Mouse (Mus musculus) liver, adult 2 months (tissue): ENCODE data around the gene Cog7. TPM values are rescaled to one million over a fixed set of nuclear protein-coding genes. Genes with fewer than 3 reads are reported as not detected.

ENCODE experiments used
- DNase-seq: peaks from one replicate; pipeline ENCODE4 v3.0.0-alpha.2; 2011; ENCODE audit warnings: low read depth, low spot score; ENCODE audit errors: extremely low read depth
- H3K27ac ChIP-seq: fragments of 200-500 bp; replicated peaks from 2 replicates; pipeline ENCODE4 v1.5.1; 2012; ENCODE audit warnings: low read depth, mild to moderate bottlenecking, control low read depth, inconsistent platforms, low read length; ENCODE audit not compliant: insufficient read depth
- H3K27me3 ChIP-seq: fragments of 200-500 bp; 2 replicates; pipeline ENCODE4 v1.6.1; 2012; ENCODE audit warnings: mild to moderate bottlenecking, moderate library complexity, low read length, inconsistent platforms; ENCODE audit not compliant: control insufficient read depth, insufficient read depth
- H3K36me3 ChIP-seq: fragments of 200-500 bp; 2 replicates; pipeline ENCODE4 v1.6.1; 2012; ENCODE audit warnings: low read length, inconsistent platforms; ENCODE audit not compliant: control insufficient read depth, insufficient read depth
- H3K4me1 ChIP-seq: fragments of 200-500 bp; 2 replicates; pipeline ENCODE4 v1.6.1; 2011; ENCODE audit warnings: low read length; ENCODE audit not compliant: control insufficient read depth, insufficient read depth
- H3K4me3 ChIP-seq: fragments of 200-500 bp; 2 replicates; pipeline ENCODE4 v1.5.1; 2011; ENCODE audit warnings: low read depth, mild to moderate bottlenecking, control low read depth, low read length, moderate library complexity; ENCODE audit not compliant: insufficient read depth
- H3K79me2 ChIP-seq: fragments of 200-500 bp; 2 replicates; pipeline ENCODE4 v1.6.1; 2012; ENCODE audit warnings: inconsistent platforms, mild to moderate bottlenecking, low read length, moderate library complexity; ENCODE audit not compliant: control insufficient read depth, insufficient read depth
- H3K9ac ChIP-seq: fragments of 200-500 bp; 2 replicates; pipeline ENCODE4 v1.6.1; 2012; ENCODE audit warnings: low read depth, mild to moderate bottlenecking, control low read depth, inconsistent platforms, low read length
- CTCF ChIP-seq: fragments of 200-500 bp; IDR thresholded peaks from 2 replicates; pipeline ENCODE4 v1.5.1; 2011; ENCODE audit warnings: low read depth, low read length, control low read depth
- POLR2A ChIP-seq: fragments of 200-500 bp; IDR thresholded peaks from 2 replicates; pipeline ENCODE4 v1.6.1; 2011; ENCODE audit warnings: low read length, control low read depth; ENCODE audit not compliant: insufficient read depth; ENCODE audit errors: extremely low read depth
- WGBS: fragments of 180-500 bp; shearing (Covaris S2); methylation state at CpG from one replicate; pipeline ENCODE4 v1.1.7; 2018; 5-methylcytosine and 5-hydroxymethylcytosine counted together
- polyA plus RNA-seq: library from polyadenylated mRNA; depleted of rRNA; stranded (reverse); fragments of >200 nt; gene quantifications from 2 replicates; pipeline ENCODE4 v1.2.3, GENCODE M21; 2012
- total RNA-seq: library from RNA; depleted of rRNA; stranded (reverse); fragments of >200 nt; gene quantifications from 2 replicates; pipeline ENCODE4 v1.2.3, GENCODE M21; 2014

Gene Cog7
- total and polyA plus RNA-seq, 2 experiments = 15.4 to 15.6 TPM

DNA sequence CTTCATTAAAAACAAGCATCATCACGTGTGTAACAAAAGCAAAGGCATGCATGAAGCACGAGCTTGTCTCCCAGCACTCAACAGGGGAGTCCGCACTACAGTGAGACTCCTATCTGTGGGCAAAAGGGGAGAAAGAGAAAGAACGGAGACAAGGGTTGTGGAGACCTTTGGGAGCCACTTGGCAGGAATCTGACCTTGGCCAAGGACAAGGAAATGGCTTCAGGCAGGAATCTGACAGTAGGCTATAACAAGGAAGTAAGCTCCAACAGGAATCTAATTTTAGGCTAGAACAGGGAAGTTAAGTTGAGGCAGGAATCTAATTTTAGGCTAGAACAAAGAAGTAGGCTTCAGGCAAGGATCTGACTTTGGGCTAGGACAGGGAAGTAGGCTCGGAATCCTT lies 14.4 kb upstream of the Cog7 start:
- no peak overlapping the region for H3K27ac ChIP-seq
- H3K4me3 ChIP-seq = no peak overlapping the region
- peaks cover 28% of the 10 kb centered on the region for H3K36me3 ChIP-seq
- DNase-seq = no peak
- H3K27me3 ChIP-seq = no peaks in the 10 kb centered on the region; the same call in 1 of the 2 replicates
- 89% methylated on average over 5 of the region's 5 CpGs for WGBS
- H3K9ac ChIP-seq = no peak overlapping the region
- H3K79me2 ChIP-seq = no peaks in the 10 kb centered on the region
- no peak for TF ChIP-seq POLR2A
- TF ChIP-seq CTCF = no peak
- no peaks in the 10 kb centered on the region for H3K4me1 ChIP-seq

DNA sequence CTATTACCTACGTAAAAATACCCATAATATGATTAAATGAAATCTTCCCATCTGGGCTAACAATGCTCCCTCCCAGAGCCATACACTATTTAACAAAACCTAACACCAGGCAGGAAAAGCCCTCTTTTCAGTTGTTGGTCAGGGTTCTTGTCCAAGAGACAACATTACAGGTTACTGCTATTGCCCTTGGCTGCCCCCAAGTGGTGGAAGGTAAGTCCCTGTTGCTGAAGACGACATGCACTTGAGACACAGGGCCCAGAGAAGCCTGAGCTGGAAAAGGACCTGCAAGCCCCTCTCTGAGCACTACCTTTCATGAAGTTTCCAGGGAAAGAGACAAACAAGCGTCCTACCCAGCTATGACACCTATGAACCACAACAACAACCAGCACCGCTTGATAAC lies 6.5 kb downstream of the Cog7 start:
- no peaks in the 10 kb centered on the region; the same call in 1 of the 2 replicates for H3K79me2 ChIP-seq
- H3K4me3 ChIP-seq = no peak overlapping the region
- H3K9ac ChIP-seq = no peak overlapping the region
- no peaks in the 10 kb centered on the region for H3K4me1 ChIP-seq
- TF ChIP-seq CTCF (peak; percentile 64), POLR2A (no peak)
- H3K27me3 ChIP-seq = no peaks in the 10 kb centered on the region
- 74% methylated on average over 4 of the region's 4 CpGs for WGBS
- no peak overlapping the region for H3K27ac ChIP-seq
- peaks cover 30% of the 10 kb centered on the region for H3K36me3 ChIP-seq
- peak; percentile 24 for DNase-seq

DNA sequence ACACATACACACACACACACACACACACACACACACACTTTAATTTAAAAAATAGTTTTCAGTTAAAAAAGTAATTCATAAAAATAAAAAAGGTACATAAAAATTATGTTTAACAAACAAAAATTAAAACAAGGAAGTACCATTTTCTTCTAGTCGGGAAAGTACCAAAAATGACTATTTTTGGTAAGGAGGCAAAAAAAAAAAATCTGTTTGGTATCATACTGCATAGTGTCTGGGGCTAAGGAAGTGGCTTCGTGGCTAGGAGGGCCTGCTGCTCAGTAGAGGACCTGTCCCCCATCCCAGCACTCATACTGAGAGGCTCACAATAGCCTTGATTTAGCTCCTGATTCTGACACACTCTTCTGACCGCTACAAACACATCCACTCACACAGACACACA lies 9.8 kb downstream of the Cog7 start:
- Histone ChIP-seq H3K4me3 (no peak overlapping the region), H3K4me1 (no peaks in the 10 kb centered on the region), H3K27me3 (no peaks in the 10 kb centered on the region), H3K36me3 (peaks cover 42% of the 10 kb centered on the region), H3K27ac (no peak overlapping the region), H3K79me2 (no peaks in the 10 kb centered on the region; the same call in 1 of the 2 replicates), H3K9ac (no peak overlapping the region)
- no peak for DNase-seq
- TF ChIP-seq POLR2A (no peak), CTCF (no peak)
- WGBS = 85% methylated on average over 3 of the region's 3 CpGs

DNA sequence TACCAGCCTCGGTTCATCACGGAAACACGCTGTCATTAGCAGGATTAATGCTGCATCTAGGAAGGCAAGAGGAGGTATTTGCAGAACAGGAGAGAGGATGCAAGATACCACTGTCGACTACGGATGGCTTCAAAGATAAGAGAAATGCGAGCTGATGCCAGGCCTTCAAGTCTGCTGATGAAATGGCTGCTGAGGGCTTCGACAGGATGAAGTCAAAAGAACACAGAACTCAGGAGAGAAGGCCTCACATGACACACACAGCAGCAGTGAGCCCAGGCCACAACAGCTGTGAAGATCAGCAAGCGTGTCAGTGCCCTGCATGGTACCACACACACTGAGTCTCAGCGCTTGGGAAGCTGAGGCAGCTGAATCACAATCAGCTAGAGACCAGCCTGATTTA lies 11.3 kb downstream of the Cog7 start:
- WGBS = 91% methylated on average over 9 of the region's 9 CpGs
- Histone ChIP-seq H3K27me3 (no peaks in the 10 kb centered on the region), H3K4me1 (no peaks in the 10 kb centered on the region), H3K36me3 (peaks cover 39% of the 10 kb centered on the region), H3K27ac (no peak overlapping the region), H3K79me2 (no peaks in the 10 kb centered on the region; the same call in 1 of the 2 replicates), H3K4me3 (no peak overlapping the region), H3K9ac (no peak overlapping the region)
- TF ChIP-seq CTCF (no peak), POLR2A (no peak)
- DNase-seq = no peak

DNA sequence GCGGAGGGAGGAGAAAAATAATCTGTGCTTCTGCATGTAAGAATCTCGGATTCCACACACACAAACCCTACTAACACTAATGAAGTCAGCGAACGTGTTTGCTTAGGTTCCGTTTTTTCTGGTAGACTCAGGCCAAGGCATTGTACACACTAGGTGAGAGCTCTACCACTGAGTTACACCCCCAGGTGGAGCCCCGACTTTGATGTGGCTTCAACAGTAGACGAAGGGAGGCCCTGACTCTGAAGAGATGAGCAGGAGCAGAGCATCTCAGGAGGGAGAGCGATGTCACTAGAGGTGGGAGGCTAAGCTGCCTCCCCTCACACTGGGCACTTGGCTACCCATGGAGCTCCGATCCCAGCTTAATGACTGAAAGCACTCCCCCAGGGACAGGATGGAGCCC lies 12.7 kb downstream of the Cog7 start:
- DNase-seq = no peak
- no peak for TF ChIP-seq POLR2A
- no peak for TF ChIP-seq CTCF
- Histone ChIP-seq H3K27ac (no peak overlapping the region), H3K4me3 (no peak overlapping the region), H3K9ac (no peak overlapping the region), H3K27me3 (no peaks in the 10 kb centered on the region), H3K4me1 (no peaks in the 10 kb centered on the region), H3K79me2 (no peaks in the 10 kb centered on the region; the same call in 1 of the 2 replicates), H3K36me3 (peaks cover 35% of the 10 kb centered on the region)
- 93% methylated on average over 9 of the region's 9 CpGs for WGBS

DNA sequence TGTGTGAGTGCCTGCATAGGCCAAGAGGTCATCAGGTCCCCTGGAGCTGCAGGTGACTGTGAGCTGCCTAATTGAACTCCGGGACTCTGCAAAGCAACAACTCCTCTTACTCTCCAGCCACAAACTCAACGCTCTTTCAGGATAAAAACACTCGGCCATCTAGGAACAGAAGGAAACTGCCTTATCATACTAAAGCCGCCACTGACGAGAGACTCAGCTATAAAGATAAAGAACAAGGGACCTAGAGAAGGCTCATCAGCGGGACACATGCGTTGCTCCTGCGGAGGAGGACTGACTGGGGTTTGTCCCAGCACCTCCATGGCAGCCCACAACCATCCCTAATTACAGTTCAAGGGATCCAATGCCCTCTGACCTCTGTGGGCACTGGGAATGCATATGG lies 13.3 kb downstream of the Cog7 start:
- Histone ChIP-seq H3K4me1 (no peaks in the 10 kb centered on the region), H3K27ac (no peak overlapping the region), H3K9ac (no peak overlapping the region), H3K79me2 (no peaks in the 10 kb centered on the region; the same call in 1 of the 2 replicates), H3K27me3 (no peaks in the 10 kb centered on the region), H3K4me3 (no peak overlapping the region), H3K36me3 (peaks cover 31% of the 10 kb centered on the region)
- no peak for DNase-seq
- WGBS = 79% methylated on average over 8 of the region's 8 CpGs
- TF ChIP-seq CTCF = no peak
- no peak for TF ChIP-seq POLR2A
